Comparison of ENCODE assay signal across 8 mouse cellular contexts in genomic region chr3:144202574-144203258, GRCm38 (mm10). TPM values are rescaled to one million over a fixed set of nuclear protein-coding genes. Genes with fewer than 3 reads are reported as not detected.
DNase-seq lines count a peak whose midpoint lies in the region; ATAC-seq lines count a peak whose summit lies in the region.

No protein-coding gene starts in this region.

- H3K4me2 ChIP-seq in lung, embryonic 16.5 days (ENCODE audit: low read depth, low read length) = peak overlapping the region; percentile 94
- H3K4me2 ChIP-seq in embryonic facial prominence, embryonic 15.5 days (replicated peaks) = peak overlapping the region; percentile 74
- H3K4me2 ChIP-seq in liver, embryonic 11.5 days = peak overlapping the region; percentile 87
- peak overlapping the region; percentile 84 for H3K4me2 ChIP-seq in stomach, embryonic 14.5 days (replicated peaks; ENCODE audit: low read depth, low read length)

- WGBS in lung, embryonic 16.5 days = 0% methylated on average over 14 of the region's 14 CpGs
- WGBS in embryonic facial prominence, embryonic 15.5 days = 1% methylated on average over 14 of the region's 14 CpGs
- under 1% methylated on average over 14 of the region's 14 CpGs for WGBS in liver, embryonic 11.5 days
- 0% methylated on average over 14 of the region's 14 CpGs for WGBS in stomach, embryonic 14.5 days

- no peaks in the 10 kb centered on the region for H3K9me3 ChIP-seq in lung, embryonic 16.5 days (ENCODE audit: control insufficient read depth, low read length)
- H3K9me3 ChIP-seq in embryonic facial prominence, embryonic 15.5 days (replicated peaks) = no peaks in the 10 kb centered on the region
- no peaks in the 10 kb centered on the region for H3K9me3 ChIP-seq in liver, embryonic 11.5 days (ENCODE audit: control insufficient read depth, low read length)
- H3K9me3 ChIP-seq in stomach, embryonic 14.5 days (ENCODE audit: control insufficient read depth, low read depth, low read length) = no peaks in the 10 kb centered on the region

- H3K4me1 ChIP-seq in lung, embryonic 16.5 days (replicated peaks; ENCODE audit: control insufficient read depth, insufficient read depth, low read length) = peaks cover 29% of the 10 kb centered on the region
- peaks cover 29% of the 10 kb centered on the region for H3K4me1 ChIP-seq in embryonic facial prominence, embryonic 15.5 days
- H3K4me1 ChIP-seq in liver, embryonic 11.5 days (replicated peaks; ENCODE audit: control insufficient read depth, insufficient read depth, low read length) = peaks cover 25% of the 10 kb centered on the region
- peaks cover 19% of the 10 kb centered on the region for H3K4me1 ChIP-seq in stomach, embryonic 14.5 days (ENCODE audit: control insufficient read depth, insufficient read depth, low read length)

- no peak for ATAC-seq in lung, embryonic 16.5 days (ENCODE audit: low read depth)
- no peak for ATAC-seq in embryonic facial prominence, embryonic 15.5 days (ENCODE audit: insufficient number of reproducible peaks, low FRiP score, low TSS enrichment, low read depth)
- no peak for ATAC-seq in liver, embryonic 11.5 days (replicated peaks; ENCODE audit: low FRiP score)
- ATAC-seq in stomach, embryonic 14.5 days (ENCODE audit: insufficient number of reproducible peaks, insufficient read depth, low FRiP score, low read depth) = no peak
- no peak for ATAC-seq in inflammation-experienced regulatory T-cells, adult 6 months

- DNase-seq in lung, adult 18-20 months = no peak
- DNase-seq in liver, embryonic 11.5 days (ENCODE audit: low spot score) = no peak
- DNase-seq in adrenal gland, postnatal 36 days = no peak
- no peak for DNase-seq in ovary, adult 18-20 months (ENCODE audit: low spot score)

- peak overlapping the region; percentile 98 for H3K9ac ChIP-seq in lung, embryonic 16.5 days (ENCODE audit: low read length)
- H3K9ac ChIP-seq in embryonic facial prominence, embryonic 15.5 days = peak overlapping the region; percentile 90
- H3K9ac ChIP-seq in liver, embryonic 11.5 days (ENCODE audit: low read depth, low read length) = peak overlapping the region; percentile 65
- peak overlapping the region; percentile 98 for H3K9ac ChIP-seq in stomach, embryonic 14.5 days (replicated peaks; ENCODE audit: low read depth, low read length)

- H3K27me3 ChIP-seq in lung, embryonic 16.5 days (ENCODE audit: control insufficient read depth, insufficient read depth, low read depth, low read length) = no peaks in the 10 kb centered on the region
- no peaks in the 10 kb centered on the region for H3K27me3 ChIP-seq in embryonic facial prominence, embryonic 15.5 days
- no peaks in the 10 kb centered on the region for H3K27me3 ChIP-seq in liver, embryonic 11.5 days (replicated peaks; ENCODE audit: control insufficient read depth, insufficient read depth, low read length)
- no peaks in the 10 kb centered on the region for H3K27me3 ChIP-seq in stomach, embryonic 14.5 days (ENCODE audit: control insufficient read depth, insufficient read depth, low read length)

- H3K36me3 ChIP-seq in lung, embryonic 16.5 days (ENCODE audit: control insufficient read depth, insufficient read depth, low read length) = peaks cover 6% of the 10 kb centered on the region; the same call in 1 of the 2 replicates
- no peaks in the 10 kb centered on the region for H3K36me3 ChIP-seq in embryonic facial prominence, embryonic 15.5 days
- no peaks in the 10 kb centered on the region for H3K36me3 ChIP-seq in liver, embryonic 11.5 days (ENCODE audit: control insufficient read depth, insufficient read depth, low read length)
- H3K36me3 ChIP-seq in stomach, embryonic 14.5 days (ENCODE audit: control insufficient read depth, insufficient read depth, low read length) = peaks cover 4% of the 10 kb centered on the region; the same call in 1 of the 2 replicates

- H3K27ac ChIP-seq in lung, embryonic 16.5 days (ENCODE audit: low read length) = peak overlapping the region; percentile 99
- peak overlapping the region; percentile 99 for H3K27ac ChIP-seq in embryonic facial prominence, embryonic 15.5 days (replicated peaks)
- H3K27ac ChIP-seq in liver, embryonic 11.5 days (ENCODE audit: low read depth, low read length) = peak overlapping the region; percentile 90
- peak overlapping the region; percentile 99 for H3K27ac ChIP-seq in stomach, embryonic 14.5 days (ENCODE audit: low read length)

- H3K4me3 ChIP-seq in lung, embryonic 16.5 days (ENCODE audit: low read length) = peak overlapping the region; percentile 91
- peak overlapping the region; percentile 86 for H3K4me3 ChIP-seq in embryonic facial prominence, embryonic 15.5 days (replicated peaks)
- H3K4me3 ChIP-seq in liver, embryonic 11.5 days (ENCODE audit: low read depth, low read length) = peak overlapping the region; percentile 88
- H3K4me3 ChIP-seq in stomach, embryonic 14.5 days (ENCODE audit: low read depth, low read length) = peak overlapping the region; percentile 94

RNA-seq across cellular contexts. Expression of gene Lmo4, which starts 2.3 kb away (rescaled TPM):
- polyA plus RNA-seq in lung, embryonic 16.5 days (2015; fragmentation: Nextera tagmentation; extraction: Ambion mirVana) = 72.5 and 73.3 TPM in 2 replicates
- polyA plus RNA-seq in embryonic facial prominence, embryonic 15.5 days (2015; fragmentation: Nextera tagmentation; extraction: Ambion mirVana) = 102 and 105 TPM in 2 replicates
- polyA plus RNA-seq in liver, embryonic 11.5 days (2014; fragmentation: Nextera tagmentation; extraction: Ambion mirVana) = 38.4 and 43.4 TPM in 2 replicates
- polyA plus RNA-seq in stomach, embryonic 14.5 days (2014; fragmentation: Nextera tagmentation; extraction: Ambion mirVana) = 95.2 and 95.4 TPM in 2 replicates
- total RNA-seq in adrenal gland, postnatal 36 days (2021) = 10 to 100 TPM; 53.7 to 95.9 TPM
- polyA plus RNA-seq in inflammation-experienced regulatory T-cells, adult 6 months (2017; shearing (Covaris generic)) = 10 to 100 TPM in 2 of 3 experiments, 1 to 10 TPM in 1; 8.6 to 12.7 (median 10.9) TPM
